Mouse (Mus musculus) hindbrain, postnatal 0 days (tissue): ENCODE data around the gene Cant1. TPM values are rescaled to one million over a fixed set of nuclear protein-coding genes. Genes with fewer than 3 reads are reported as not detected.
A peak's percentile ranks its signal among the peaks of the same experiment; 100 is the strongest.

Experiments used
- ATAC-seq: fragments of 200-750 bp; cut with Nextera tagmentation; 2 replicates; pipeline ENCODE4 v1.8.0; 2017; ENCODE audit warnings: mild to moderate bottlenecking, moderate TSS enrichment, moderate library complexity
- DNase-seq: peaks from one replicate; pipeline ENCODE4 v3.0.0-alpha.2; 2015; ENCODE audit warnings: low spot score
- H3K27ac ChIP-seq: fragments of 300-500 bp; sonication (generic); 2 replicates; pipeline ENCODE4 v1.5.1; 2014; ENCODE audit warnings: mild to moderate bottlenecking
- H3K27me3 ChIP-seq: fragments of 300-500 bp; sonication (generic); 2 replicates; pipeline ENCODE4 v1.6.1; 2014; ENCODE audit warnings: low read length, mixed read lengths; ENCODE audit not compliant: insufficient read depth
- H3K36me3 ChIP-seq: fragments of 300-500 bp; sonication (generic); 2 replicates; pipeline ENCODE4 v1.6.1; 2014; ENCODE audit warnings: low read length, mixed read lengths; ENCODE audit not compliant: insufficient read depth
- H3K4me1 ChIP-seq: fragments of 300-500 bp; sonication (generic); 2 replicates; pipeline ENCODE4 v1.6.1; 2014; ENCODE audit warnings: antibody characterized with exemption, low read length, mixed read lengths; ENCODE audit not compliant: insufficient read depth
- H3K4me2 ChIP-seq: fragments of 300-500 bp; sonication (generic); 2 replicates; pipeline ENCODE4 v1.6.1; 2014; ENCODE audit warnings: low read depth, mild to moderate bottlenecking, low read length, moderate library complexity, mixed read lengths
- H3K4me3 ChIP-seq: fragments of 300-500 bp; sonication (generic); 2 replicates; pipeline ENCODE4 v1.5.1; 2014; ENCODE audit warnings: low read length
- H3K9ac ChIP-seq: fragments of 300-500 bp; sonication (generic); replicated peaks from 2 replicates; pipeline ENCODE4 v1.6.1; 2014; ENCODE audit warnings: mild to moderate bottlenecking, low read length, moderate library complexity, mixed read lengths
- H3K9me3 ChIP-seq: fragments of 300-500 bp; sonication (generic); 2 replicates; pipeline ENCODE4 v1.6.1; 2016; ENCODE audit warnings: low read length, mixed read lengths
- CTCF ChIP-seq: IDR thresholded peaks from 2 replicates; pipeline ENCODE4 v1.5.1; 2016; ENCODE audit warnings: antibody characterized with exemption, control low read depth, low read depth
- WGBS: fragments of 180-500 bp; shearing (Covaris S2); extraction: QIAGEN DNeasy Blood & Tissue Kit; methylation state at CpG from one replicate; pipeline ENCODE4 v1.1.7; 2014; 5-methylcytosine and 5-hydroxymethylcytosine counted together
- polyA plus RNA-seq: library from polyadenylated mRNA; unstranded; fragments of >200 nt; fragmentation: Nextera tagmentation; extraction: Ambion mirVana; gene quantifications from 2 replicates; pipeline ENCODE4 v1.2.1, GENCODE M21; 2015
- total RNA-seq: library from RNA; depleted of rRNA; stranded (reverse); fragments of >200 nt; gene quantifications from 2 replicates; pipeline ENCODE4 v1.2.3, GENCODE M21; 2014; rRNA removed

Gene Cant1
- 47.9 and 51.7 TPM in 2 replicates for total RNA-seq
- polyA plus RNA-seq, result 24.7 and 25.8 TPM in 2 replicates

- DNase-seq (peak; percentile 98), ATAC-seq (peak; percentile 94)
- H3K36me3 ChIP-seq, result no peaks in the 10 kb centered on the region
- WGBS, result under 1% methylated on average over 33 of the region's 50 CpGs
- H3K9ac ChIP-seq, result peak within 1 kb of the TSS; percentile 95
- TF ChIP-seq CTCF, result no peak
- H3K4me2 ChIP-seq, result peak within 1 kb of the TSS; percentile 98
- H3K27ac ChIP-seq, result peak within 1 kb of the TSS; percentile 81
- no peaks in the 10 kb centered on the region for H3K9me3 ChIP-seq
- H3K4me3 ChIP-seq, result peak within 1 kb of the TSS; percentile 93
- H3K27me3 ChIP-seq, result no peaks in the 10 kb centered on the region
- H3K4me1 ChIP-seq, result peaks cover 19% of the 10 kb centered on the region
Observed at GRCm38 (mm10) chr11:118418834-118419504, at the start of gene Cant1. TSS of gene Cant1 (minus strand) at chr11:118419086.

DNA sequence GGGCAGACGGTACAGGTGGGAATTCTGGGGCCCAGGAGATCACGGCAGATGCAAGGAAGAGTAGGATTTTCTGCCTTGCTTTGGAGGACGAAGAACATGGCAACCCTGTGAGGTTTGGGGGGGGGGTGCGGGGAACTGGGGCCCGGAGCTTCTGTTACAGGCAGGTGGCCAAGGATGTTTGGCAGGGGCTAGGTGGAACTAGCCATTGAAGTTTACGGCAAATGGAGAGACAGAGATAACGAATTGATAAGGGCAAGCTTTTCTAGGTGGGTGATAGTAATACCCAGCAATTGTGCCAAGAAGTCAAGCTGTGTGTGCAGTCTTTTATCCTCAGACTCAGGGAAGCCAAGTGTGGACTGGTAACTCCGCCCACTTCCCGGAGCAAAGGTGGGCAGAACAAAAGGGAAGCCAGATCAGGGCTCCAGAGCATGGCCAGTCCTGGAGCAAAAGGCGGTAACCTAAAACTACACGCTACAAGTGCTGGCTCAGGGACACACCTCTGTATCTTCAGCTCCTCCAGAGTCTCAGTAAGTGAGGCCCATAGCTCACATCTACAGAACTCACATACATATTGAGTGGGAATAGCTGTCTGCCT is 48.7 kb upstream of the Cant1 start:
- ATAC-seq, result no peak
- Histone ChIP-seq H3K27ac (no peak overlapping the region), H3K4me2 (no peak overlapping the region), H3K36me3 (no peaks in the 10 kb centered on the region), H3K9ac (no peak overlapping the region), H3K9me3 (no peaks in the 10 kb centered on the region), H3K27me3 (no peaks in the 10 kb centered on the region), H3K4me3 (no peak overlapping the region), H3K4me1 (no peaks in the 10 kb centered on the region)
- WGBS, result 39% methylated on average over 11 of the region's 11 CpGs
- TF ChIP-seq CTCF, result no peak
- DNase-seq, result no peak

DNA sequence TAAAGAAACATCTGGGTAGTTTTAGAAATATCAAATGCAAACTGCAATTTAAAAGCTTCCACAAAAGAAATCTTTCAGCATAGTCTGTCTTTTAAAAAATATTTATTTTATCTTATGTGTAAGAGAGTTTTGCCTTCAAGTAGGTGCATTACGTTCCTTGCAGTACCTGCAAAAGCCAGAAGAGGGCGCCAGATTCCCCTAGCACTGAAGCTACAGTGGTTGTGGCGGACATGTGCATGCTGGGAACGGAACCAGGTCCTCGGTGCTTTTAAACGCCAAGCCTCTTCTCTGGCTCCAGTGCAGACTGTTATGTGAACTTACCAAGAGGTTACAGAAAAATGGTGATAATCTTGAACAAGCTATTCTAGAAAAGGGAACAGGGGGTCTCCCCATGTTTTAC is 41.4 kb upstream of the Cant1 start:
- H3K9ac ChIP-seq, result no peak overlapping the region
- no peak for ATAC-seq
- H3K27me3 ChIP-seq, result no peaks in the 10 kb centered on the region
- H3K4me2 ChIP-seq, result no peak overlapping the region
- H3K4me3 ChIP-seq, result no peak overlapping the region
- no peaks in the 10 kb centered on the region for H3K9me3 ChIP-seq
- no peak overlapping the region for H3K27ac ChIP-seq
- no peaks in the 10 kb centered on the region for H3K4me1 ChIP-seq
- WGBS, result 59% methylated on average over 6 of the region's 6 CpGs
- H3K36me3 ChIP-seq, result no peaks in the 10 kb centered on the region
- TF ChIP-seq CTCF, result peak; percentile 66
- peak; percentile 30 for DNase-seq

DNA sequence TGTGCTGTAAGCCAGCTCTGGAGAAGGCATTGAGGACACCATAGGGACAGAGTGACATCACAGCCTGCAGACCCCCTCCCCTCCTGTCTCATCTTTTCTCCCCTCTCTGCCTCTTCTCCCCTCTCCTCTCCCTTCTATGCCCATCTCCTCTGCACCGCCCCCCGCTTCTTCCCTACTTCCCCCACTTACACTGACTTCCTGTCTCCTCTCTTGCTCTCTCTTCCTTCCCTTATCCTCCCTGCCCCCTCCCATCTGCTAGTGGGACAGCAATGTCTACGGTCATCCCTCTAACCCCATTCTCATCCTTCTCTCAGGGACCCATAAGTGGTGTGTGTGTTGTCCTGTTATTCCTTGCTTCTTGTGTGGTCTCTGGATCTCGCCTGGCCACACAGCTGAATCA is 40.6 kb upstream of the Cant1 start:
- no peaks in the 10 kb centered on the region for H3K4me1 ChIP-seq
- H3K27ac ChIP-seq, result no peak overlapping the region
- H3K36me3 ChIP-seq, result no peaks in the 10 kb centered on the region
- H3K27me3 ChIP-seq, result no peaks in the 10 kb centered on the region
- WGBS, result 81% methylated on average over 4 of the region's 4 CpGs
- DNase-seq (no peak), ATAC-seq (no peak)
- H3K9me3 ChIP-seq, result no peaks in the 10 kb centered on the region
- TF ChIP-seq CTCF, result no peak
- H3K4me2 ChIP-seq, result no peak overlapping the region
- H3K9ac ChIP-seq, result no peak overlapping the region
- H3K4me3 ChIP-seq, result no peak overlapping the region

DNA sequence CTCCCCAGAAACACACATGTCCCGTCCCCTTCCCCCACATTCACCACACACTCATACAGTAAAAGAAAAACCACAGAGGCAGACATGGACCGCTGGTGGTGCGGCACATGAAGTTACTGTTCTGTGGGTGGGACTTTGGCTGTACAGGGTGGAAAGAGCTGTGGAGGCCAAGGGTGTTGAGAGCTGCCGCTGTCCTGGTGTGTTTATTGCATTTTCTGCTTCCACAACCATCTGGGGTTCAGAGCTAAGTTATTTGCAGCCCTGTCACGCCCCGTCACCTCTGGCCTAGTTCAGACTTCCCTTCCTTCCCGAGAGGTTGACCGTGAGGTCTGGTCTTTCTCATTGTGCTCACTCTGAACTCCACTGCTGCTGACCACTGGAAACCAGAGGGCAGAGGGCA is 40.2 kb upstream of the Cant1 start:
- no peak overlapping the region for H3K4me2 ChIP-seq
- peak; percentile 19 for DNase-seq
- H3K9ac ChIP-seq, result no peak overlapping the region
- 54% methylated on average over 8 of the region's 8 CpGs for WGBS
- TF ChIP-seq CTCF, result no peak
- H3K9me3 ChIP-seq, result no peaks in the 10 kb centered on the region
- H3K27me3 ChIP-seq, result no peaks in the 10 kb centered on the region
- 0 out of 2 replicates have a peak overlapping the region, but pooled peaks have one; percentile 3 for H3K27ac ChIP-seq
- no peak overlapping the region for H3K4me3 ChIP-seq
- H3K4me1 ChIP-seq, result no peaks in the 10 kb centered on the region
- H3K36me3 ChIP-seq, result no peaks in the 10 kb centered on the region
- ATAC-seq, result no peak

DNA sequence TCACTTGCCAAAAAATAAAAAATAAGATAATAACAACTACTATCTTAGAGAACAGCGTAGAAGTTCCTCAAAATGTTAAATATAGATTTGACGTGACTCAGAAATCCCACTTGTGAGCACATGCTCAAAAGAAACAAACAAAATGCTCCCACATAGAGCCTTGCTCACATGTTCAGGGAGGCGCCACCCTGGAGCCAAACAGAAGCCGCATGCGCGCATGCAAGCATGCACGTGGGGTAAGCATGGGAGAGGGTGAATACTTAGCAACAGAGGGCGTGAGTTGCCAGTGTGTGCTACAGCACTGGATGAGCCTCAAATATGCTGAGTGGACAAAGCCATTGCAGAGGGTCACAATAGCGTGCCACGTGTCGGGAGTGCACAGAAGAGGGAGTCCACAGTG is 38.1 kb upstream of the Cant1 start:
- H3K36me3 ChIP-seq, result no peaks in the 10 kb centered on the region
- no peak for TF ChIP-seq CTCF
- H3K4me1 ChIP-seq, result no peaks in the 10 kb centered on the region
- ATAC-seq, result no peak
- 73% methylated on average over 11 of the region's 11 CpGs for WGBS
- H3K27me3 ChIP-seq, result no peaks in the 10 kb centered on the region
- no peak for DNase-seq
- H3K4me2 ChIP-seq, result no peak overlapping the region
- no peak overlapping the region for H3K4me3 ChIP-seq
- no peak overlapping the region for H3K9ac ChIP-seq
- H3K27ac ChIP-seq, result no peak overlapping the region
- H3K9me3 ChIP-seq, result no peaks in the 10 kb centered on the region

- no peaks in the 10 kb centered on the region for H3K27me3 ChIP-seq
- WGBS, result 82% methylated on average over 6 of the region's 6 CpGs
- H3K4me2 ChIP-seq, result no peak overlapping the region
- TF ChIP-seq CTCF, result no peak
- H3K36me3 ChIP-seq, result no peaks in the 10 kb centered on the region
- H3K4me1 ChIP-seq, result no peaks in the 10 kb centered on the region
- H3K27ac ChIP-seq, result no peak overlapping the region
- no peaks in the 10 kb centered on the region for H3K9me3 ChIP-seq
- DNase-seq (no peak), ATAC-seq (no peak)
- H3K4me3 ChIP-seq, result no peak overlapping the region
- H3K9ac ChIP-seq, result no peak overlapping the region
Observed at GRCm38 (mm10) chr11:118455788-118456187, 36.9 kb upstream of the Cant1 start.
